Mouse (Mus musculus) embryonic fibroblast, embryonic 13.5 days (primary cell): ENCODE data around the gene Upk1a.

Experiments used
- CTCF ChIP-seq: IDR thresholded peaks from 2 replicates; pipeline ENCODE4 v1.5.1; 2011; ENCODE audit warnings: mild to moderate bottlenecking, control low read depth, low read length, moderate library complexity, borderline replicate concordance; ENCODE audit not compliant: insufficient read depth
- POLR2A ChIP-seq: IDR thresholded peaks from 2 replicates; pipeline ENCODE4 v1.6.1; 2011; ENCODE audit warnings: low read depth, mild to moderate bottlenecking, control low read depth, low read length, moderate library complexity

DNA sequence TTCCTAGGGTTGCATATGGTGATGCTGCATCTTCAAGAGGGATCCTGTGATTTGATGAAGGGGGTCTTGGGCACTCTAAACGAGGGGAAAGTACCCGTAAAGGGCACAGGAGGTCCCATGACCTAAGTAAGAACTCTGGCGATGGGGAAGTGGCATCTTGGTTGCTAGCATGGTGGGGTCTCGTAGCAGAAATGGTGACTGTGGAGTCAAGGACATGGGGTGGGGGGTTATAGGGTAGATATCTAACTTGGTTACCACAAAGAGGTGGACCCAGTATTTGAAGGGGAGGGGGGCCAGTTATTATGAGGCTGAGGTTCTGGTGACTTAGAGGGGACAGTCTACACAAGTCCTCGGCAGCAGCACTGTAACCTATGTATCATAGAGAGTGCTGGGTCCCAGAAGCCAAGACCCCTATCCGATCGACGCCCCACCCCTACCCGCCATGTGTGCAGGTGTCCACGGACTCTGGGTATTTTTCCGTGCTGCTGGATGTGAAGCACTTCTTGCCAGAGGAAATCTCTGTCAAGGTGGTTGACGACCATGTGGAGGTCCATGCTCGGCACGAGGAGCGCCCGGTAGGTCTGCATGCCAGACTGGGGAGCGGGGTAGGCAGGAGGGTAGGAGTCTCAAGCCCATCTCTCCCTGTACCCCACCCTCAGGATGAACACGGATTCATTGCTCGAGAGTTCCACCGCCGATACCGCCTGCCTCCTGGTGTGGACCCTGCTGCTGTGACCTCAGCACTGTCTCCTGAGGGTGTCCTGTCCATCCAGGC, 58.6 kb downstream of the Upk1a start:
- TF ChIP-seq POLR2A: 0 out of 2 replicates have a peak, but pooled peaks have one; percentile 18
- TF ChIP-seq CTCF: no peak
